Mouse (Mus musculus) adrenal gland, adult 8-10 months (tissue): ENCODE data around the gene Shroom2. TPM values are rescaled to one million over a fixed set of nuclear protein-coding genes. Genes with fewer than 3 reads are reported as not detected.

Experiments used
- total RNA-seq, 4 experiments: library from RNA; stranded (reverse); gene quantifications; 2 replicates each; pipeline ENCODE4 v1.2.4; 2022

Shroom2 gene
- total RNA-seq, 4 experiments from 2014 or later: 9.3 to 13.4 (median 10.3) TPM

Other genes starting within 250 kb of the Shroom2 start
- gene Cldn34a, start 206.1 kb downstream of the Shroom2 start, total RNA-seq: not detected
- under 1 TPM in 3 of 4 experiments, not detected in 1; 0.20 to 0.40 (median 0.38) TPM for gene Gpr143, start 12.5 kb upstream of the Shroom2 start, total RNA-seq
- 1 to 10 TPM; 1.2 to 2.9 (median 2.0) TPM for gene Usp51, start 237.0 kb upstream of the Shroom2 start, total RNA-seq